Comparison of ENCODE assay signal across 8 mouse cellular contexts in the genomic region with DNA sequence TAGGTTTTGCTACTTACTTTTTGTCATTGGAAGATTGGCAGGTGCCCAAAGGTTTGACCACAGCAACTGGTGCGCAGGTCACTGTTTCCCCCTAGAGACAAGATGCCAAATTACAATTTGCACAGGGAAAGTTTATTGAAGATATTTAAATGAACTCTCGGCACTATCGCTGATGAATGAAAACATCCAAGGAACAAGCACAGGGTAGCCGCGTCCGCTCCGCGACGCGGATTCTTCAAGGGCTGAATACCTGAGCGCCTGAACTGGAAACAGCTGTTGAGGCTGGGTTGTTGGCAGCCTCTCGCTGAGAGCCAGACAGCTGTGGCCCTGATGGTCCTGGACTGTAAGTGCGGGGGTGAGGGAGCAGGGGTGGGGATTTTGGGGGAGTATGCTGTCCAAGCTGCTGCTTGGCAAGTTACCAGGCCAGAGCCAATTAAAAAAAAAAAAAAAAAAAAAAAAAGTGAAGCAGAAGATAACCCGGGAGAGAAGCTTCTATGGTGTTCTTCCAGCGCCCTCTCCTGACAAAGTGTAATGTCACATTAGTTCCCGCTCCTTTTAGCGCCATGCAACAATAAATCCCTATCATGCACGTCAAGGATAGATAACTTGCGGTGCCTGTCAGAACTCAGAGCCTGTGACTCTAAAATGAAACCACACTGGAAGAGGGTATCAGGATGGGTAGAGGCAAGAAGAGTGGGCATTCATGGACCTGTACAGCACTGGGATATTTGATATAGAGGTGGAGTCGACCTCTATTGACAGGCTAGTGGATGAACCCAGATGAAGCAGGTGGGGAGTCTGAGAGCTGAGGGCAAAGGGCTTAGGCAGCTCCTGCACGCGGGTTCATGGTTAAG. TPM values are rescaled to one million over a fixed set of nuclear protein-coding genes. Genes with fewer than 3 reads are reported as not detected.
DNase-seq lines count a peak whose midpoint lies in the region; ATAC-seq lines count a peak whose summit lies in the region.

No protein-coding gene starts in this region.

- H3K36me3 ChIP-seq in forebrain, embryonic 10.5 days (replicated peaks): no peaks in the 10 kb centered on the region
- H3K36me3 ChIP-seq in hindbrain, embryonic 14.5 days (replicated peaks; ENCODE audit: control insufficient read depth, insufficient read depth): no peaks in the 10 kb centered on the region

- WGBS in forebrain, embryonic 10.5 days: 21% methylated on average over 22 of the region's 22 CpGs
- 19% methylated on average over 22 of the region's 22 CpGs for WGBS in hindbrain, embryonic 14.5 days

- H3K9ac ChIP-seq in hindbrain, embryonic 14.5 days: peak overlapping the region; percentile 36; the same call in 1 of the 2 replicates

- H3K27me3 ChIP-seq in forebrain, embryonic 10.5 days (ENCODE audit: poor library complexity, severe bottlenecking): peaks cover 17% of the 10 kb centered on the region
- no peaks in the 10 kb centered on the region for H3K27me3 ChIP-seq in hindbrain, embryonic 14.5 days (ENCODE audit: control insufficient read depth, insufficient read depth, low read length)

- peak overlapping the region; percentile 57 for H3K4me2 ChIP-seq in hindbrain, embryonic 14.5 days (replicated peaks)

- peaks cover 6% of the 10 kb centered on the region for H3K4me1 ChIP-seq in forebrain, embryonic 10.5 days
- peaks cover 7% of the 10 kb centered on the region; the same call in 1 of the 2 replicates for H3K4me1 ChIP-seq in hindbrain, embryonic 14.5 days (replicated peaks; ENCODE audit: control insufficient read depth, insufficient read depth, low read length)

- H3K4me3 ChIP-seq in forebrain, embryonic 10.5 days: peak overlapping the region; percentile 45
- H3K4me3 ChIP-seq in hindbrain, embryonic 14.5 days (replicated peaks; ENCODE audit: low read length): peak overlapping the region; percentile 23

- DNase-seq in urinary bladder, postnatal 14 days (ENCODE audit: low spot score): peak; percentile 25
- DNase-seq in urinary bladder, postnatal 10 days (ENCODE audit: low spot score): no peak
- peak; percentile 16 for DNase-seq in forebrain, embryonic 10.5 days (ENCODE audit: extremely low spot score, low spot score)
- DNase-seq in hindbrain, embryonic 14.5 days (ENCODE audit: low spot score): peak; percentile 70
- peak; percentile 23 to 71 for DNase-seq in layer of hippocampus, postnatal 14 days (ENCODE audit: low spot score in 2 of 2)
- peak; percentile 48 for DNase-seq in lung, postnatal 14 days
- DNase-seq in right cerebral cortex, postnatal 4 days: peak; percentile 50

- no peak overlapping the region for H3K27ac ChIP-seq in forebrain, embryonic 10.5 days
- no peak overlapping the region for H3K27ac ChIP-seq in hindbrain, embryonic 14.5 days

- ATAC-seq in hindbrain, embryonic 14.5 days (ENCODE audit: low FRiP score): peak; percentile 57; the same call in 1 of the 2 replicates
- ATAC-seq in erythroblast, adult 5-6 weeks (replicated peaks; ENCODE audit: low FRiP score, poor library complexity, severe bottlenecking): no peak

- no peaks in the 10 kb centered on the region for H3K9me3 ChIP-seq in forebrain, embryonic 10.5 days
- H3K9me3 ChIP-seq in hindbrain, embryonic 14.5 days (ENCODE audit: control insufficient read depth, low read length): no peaks in the 10 kb centered on the region

RNA-seq across cellular contexts. Expression of a gene that starts 1.0 kb away (rescaled TPM):
- polyA plus RNA-seq in forebrain, embryonic 10.5 days (2016; fragmentation: Nextera tagmentation; extraction: Ambion mirVana): not detected in 2 replicates
- 0.10 TPM in 1 of 2 replicates, not detected in the other for polyA plus RNA-seq in hindbrain, embryonic 14.5 days (2014; fragmentation: Nextera tagmentation; extraction: Ambion mirVana)
- not detected for total RNA-seq in layer of hippocampus, postnatal 14 days (2021)
- not detected in 2 replicates for total RNA-seq in erythroblast, adult 5-6 weeks (2015; ENCODE audit: low replicate concordance)
- not detected in 2 replicates for total RNA-seq in erythroblast, adult 5-6 weeks (2017; ENCODE audit: low replicate concordance)
